Mouse (Mus musculus): ENCODE measurements around the gene Slc48a1. TPM values are rescaled to one million over a fixed set of nuclear protein-coding genes. Genes with fewer than 3 reads are reported as not detected.

Gene Slc48a1
- total RNA-seq, 2 experiments from 2014 or later: 157 to 169 TPM

GRCm38 (mm10) chr15:97776514-97776913, 1.8 kb upstream of the Slc48a1 start:
- DNase-seq (ENCODE audit: low spot score in 2 of 2): peak; percentile 68 to 83
- intact Hi-C loops (cut with DNase I): loop anchor here (2.0 kb wide), 1 partner anchor 58 kb away; no protein-coding TSS in a partner anchor

- intact Hi-C loops (cut with DNase I): loop anchor here (2.0 kb wide), 1 partner anchor 58 kb away; no protein-coding TSS in a partner anchor
- DNase-seq (ENCODE audit: low spot score in 2 of 2): no peak
Measured at GRCm38 (mm10) chr15:97776919-97777318, 1.4 kb upstream of the Slc48a1 start.

GRCm38 (mm10) chr15:97779576-97779975, 1.3 kb downstream of the Slc48a1 start:
- intact Hi-C loops (cut with DNase I): no loop called here
- no peak for DNase-seq (ENCODE audit: low spot score in 2 of 2)

GRCm38 (mm10) chr15:97780611-97781031, 2.3 kb downstream of the Slc48a1 start:
- no peak for DNase-seq (ENCODE audit: low spot score in 2 of 2)
- intact Hi-C loops (cut with DNase I): loop anchor here (5.0 kb wide), 1 partner anchor 172 kb away; no protein-coding TSS in a partner anchor

GRCm38 (mm10) chr15:97781961-97782748, 3.8 kb downstream of the Slc48a1 start:
- intact Hi-C loops (cut with DNase I): loop anchor here (5.0 kb wide), 1 partner anchor 170 kb away; no protein-coding TSS in a partner anchor
- DNase-seq (ENCODE audit: low spot score in 2 of 2): no peak

- intact Hi-C loops (cut with DNase I): loop anchor here (5.0 kb wide), 1 partner anchor 170 kb away; no protein-coding TSS in a partner anchor
- DNase-seq (ENCODE audit: low spot score in 2 of 2): peak; percentile 50 to 70
Measured at GRCm38 (mm10) chr15:97782749-97783105, 4.4 kb downstream of the Slc48a1 start.

GRCm38 (mm10) chr15:97784092-97784559, 5.8 kb downstream of the Slc48a1 start:
- intact Hi-C loops (cut with DNase I): loop anchor here (1.0 to 5.0 kb wide), 2 partner anchors 65 to 168 kb away; no protein-coding TSS in a partner anchor
- peak; percentile 79 to 87 for DNase-seq (ENCODE audit: low spot score in 2 of 2)

- DNase-seq (ENCODE audit: low spot score in 2 of 2): no peak
- intact Hi-C loops (cut with DNase I): loop anchor here (1.0 to 5.0 kb wide), 3 partner anchors 48 to 168 kb away; no protein-coding TSS in a partner anchor
Measured at GRCm38 (mm10) chr15:97784561-97785161, 6.3 kb downstream of the Slc48a1 start.

- no peak for DNase-seq (ENCODE audit: low spot score in 2 of 2)
- intact Hi-C loops (cut with DNase I): loop anchor here (5.0 kb wide), 1 partner anchor 46 kb away; no protein-coding TSS in a partner anchor
Measured at GRCm38 (mm10) chr15:97785731-97786411, 7.6 kb downstream of the Slc48a1 start.

GRCm38 (mm10) chr15:97786412-97787112, 8.2 kb downstream of the Slc48a1 start:
- intact Hi-C loops (cut with DNase I): loop anchor here (5.0 kb wide), 1 partner anchor 46 kb away; no protein-coding TSS in a partner anchor
- DNase-seq (ENCODE audit: low spot score in 2 of 2): no peak

- intact Hi-C loops (cut with DNase I): loop anchor here (5.0 kb wide), 1 partner anchor 45 kb away; no protein-coding TSS in a partner anchor
- no peak for DNase-seq (ENCODE audit: low spot score in 2 of 2)
Measured at GRCm38 (mm10) chr15:97787148-97787798, 9.0 kb downstream of the Slc48a1 start.

GRCm38 (mm10) chr15:97787799-97788667, 9.7 kb downstream of the Slc48a1 start:
- intact Hi-C loops (cut with DNase I): loop anchor here (5.0 kb wide), 1 partner anchor 44 kb away; no protein-coding TSS in a partner anchor

GRCm38 (mm10) chr15:97788821-97789220, 10.5 kb downstream of the Slc48a1 start:
- intact Hi-C loops (cut with DNase I): loop anchor here (5.0 kb wide), 1 partner anchor 43 kb away; no protein-coding TSS in a partner anchor
- peak; percentile 49 to 60 for DNase-seq (ENCODE audit: low spot score in 2 of 2)

More at GRCm38 (mm10) chr15:97787799-97788667, 9.7 kb downstream of the Slc48a1 start:
- DNase-seq (ENCODE audit: low spot score in 2 of 2): no peak

GRCm38 (mm10) chr15:97789761-97790505, 11.6 kb downstream of the Slc48a1 start:
- intact Hi-C loops (cut with DNase I): loop anchor here (5.0 kb wide), 2 partner anchors 42 to 172 kb away; partner anchors contain the start of gene Tmem106c
- peak; percentile 49 to 61 for DNase-seq (ENCODE audit: low spot score in 2 of 2)

GRCm38 (mm10) chr15:97791126-97791700, 12.9 kb downstream of the Slc48a1 start:
- DNase-seq (ENCODE audit: low spot score in 2 of 2): no peak
- intact Hi-C loops (cut with DNase I): loop anchor here (5.0 kb wide), 1 partner anchor 171 kb away; the partner anchor contains the start of gene Tmem106c

Measured in left cerebral cortex, postnatal 14 days (tissue).